Mouse (Mus musculus) urinary bladder, postnatal 14 days (tissue): ENCODE results near the gene Tmcc3.

ENCODE experiments used
- DNase-seq: peaks from one replicate; pipeline ENCODE4 v3.0.0; 2021; ENCODE audit warnings: low spot score

Gene Tmcc3

DNA sequence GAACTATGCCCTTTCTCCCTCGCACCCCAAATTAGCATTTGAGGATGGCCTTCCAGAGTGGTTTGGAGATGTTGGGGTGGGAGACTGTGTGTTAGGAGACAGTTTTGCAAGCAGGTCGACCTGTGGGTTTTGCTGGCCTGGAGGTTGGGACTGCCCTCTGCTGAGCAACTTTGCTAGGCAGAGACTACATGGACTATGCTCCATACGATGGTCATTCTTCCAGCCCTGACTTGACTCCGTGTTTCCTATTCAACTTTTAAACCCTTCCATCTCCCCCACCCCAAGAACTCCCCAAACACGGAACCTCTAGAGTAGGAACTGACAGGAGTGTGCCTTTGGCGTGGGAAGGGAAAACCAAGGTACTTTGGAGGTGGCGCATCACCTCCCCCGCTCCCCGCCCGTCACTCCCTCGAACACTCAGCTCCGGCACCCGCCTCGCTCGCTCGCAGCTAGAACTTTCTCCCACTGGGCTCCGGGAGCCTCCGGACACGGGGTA lies at the start of gene Tmcc3:
Gene Tmcc3 (plus strand): TSS at position 439 of the 496 bp plus-strand sequence.
- no peak for DNase-seq

DNA sequence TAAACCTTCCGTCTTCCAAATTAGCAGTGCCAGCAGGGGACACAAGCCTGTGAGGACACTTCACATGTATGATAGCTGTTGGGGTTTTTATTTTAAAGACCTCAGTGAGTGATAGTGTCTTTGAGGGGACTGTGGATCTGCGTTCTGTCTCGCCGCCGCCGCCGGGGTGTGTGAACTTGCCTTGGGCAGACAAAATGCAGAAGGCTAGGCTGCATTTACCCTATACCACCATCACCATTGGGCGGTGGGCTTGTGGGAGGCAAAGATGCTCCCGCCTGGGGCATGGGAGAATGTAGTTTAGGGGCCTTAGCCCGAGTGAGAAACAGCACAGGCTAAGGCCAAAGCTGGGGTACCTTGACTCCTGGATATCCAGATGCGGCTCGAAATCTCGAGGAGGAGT lies 49.1 kb upstream of the Tmcc3 start:
- no peak for DNase-seq

DNA sequence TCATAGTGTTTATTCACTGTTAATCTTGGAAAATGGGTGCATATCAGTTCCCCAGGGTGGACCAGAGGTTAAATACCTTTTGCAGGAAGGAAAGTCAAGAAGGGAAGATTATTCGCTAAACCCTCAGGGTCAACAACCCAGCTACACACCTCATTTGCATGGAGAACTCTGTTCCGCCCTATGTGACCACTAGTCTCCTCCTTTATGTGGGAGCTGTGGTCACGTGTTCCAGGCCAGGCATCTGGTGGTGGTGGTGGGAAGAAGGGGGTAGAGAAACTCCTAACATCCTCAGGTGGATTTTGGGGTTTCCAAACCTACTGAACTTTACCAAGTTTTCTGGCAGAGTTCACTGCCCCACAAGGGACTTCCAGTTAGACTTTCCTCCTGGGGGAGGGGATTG lies 48.5 kb upstream of the Tmcc3 start:
- DNase-seq: no peak

DNA sequence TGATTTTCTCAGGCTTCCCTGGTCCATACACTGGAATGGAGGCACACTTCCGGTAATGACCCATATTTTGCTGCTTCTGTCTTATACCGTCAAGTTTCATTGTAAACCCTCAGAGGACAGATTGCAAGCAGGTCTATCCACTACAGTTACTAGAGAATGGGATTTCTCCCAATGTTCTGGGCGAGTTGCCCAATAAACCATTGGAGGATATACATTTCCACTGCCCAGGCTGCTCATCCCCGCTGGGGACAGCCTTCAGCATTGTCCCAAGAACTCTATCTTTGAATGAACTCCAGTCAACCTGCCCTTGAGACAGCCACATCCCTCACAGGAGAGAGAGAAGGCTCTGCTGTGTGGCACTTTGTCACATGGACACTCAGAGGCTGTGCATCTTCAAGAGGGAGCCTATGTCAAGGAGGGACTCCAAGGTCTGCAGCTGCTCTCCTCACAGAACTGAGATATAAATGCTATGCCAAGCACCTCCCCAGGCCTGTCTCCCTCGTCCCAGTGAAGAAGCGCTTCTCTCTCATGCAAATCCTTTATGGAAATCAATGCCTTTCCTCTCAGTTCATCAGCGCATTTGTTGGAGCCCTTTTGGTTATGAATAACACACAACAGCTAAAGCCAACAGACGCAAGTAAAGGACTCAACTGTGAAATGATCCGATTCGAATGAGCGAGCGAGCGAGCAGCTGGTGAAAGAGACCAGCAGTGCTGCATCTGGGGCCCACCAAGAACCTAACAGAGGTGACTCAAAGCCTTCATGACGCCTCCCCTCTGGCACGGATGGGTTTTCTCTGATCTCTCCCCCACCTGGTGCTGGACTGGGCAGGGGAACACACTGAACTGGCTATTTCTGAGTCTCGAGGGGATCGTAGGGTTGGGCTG lies 45.9 kb upstream of the Tmcc3 start:
- no peak for DNase-seq

DNA sequence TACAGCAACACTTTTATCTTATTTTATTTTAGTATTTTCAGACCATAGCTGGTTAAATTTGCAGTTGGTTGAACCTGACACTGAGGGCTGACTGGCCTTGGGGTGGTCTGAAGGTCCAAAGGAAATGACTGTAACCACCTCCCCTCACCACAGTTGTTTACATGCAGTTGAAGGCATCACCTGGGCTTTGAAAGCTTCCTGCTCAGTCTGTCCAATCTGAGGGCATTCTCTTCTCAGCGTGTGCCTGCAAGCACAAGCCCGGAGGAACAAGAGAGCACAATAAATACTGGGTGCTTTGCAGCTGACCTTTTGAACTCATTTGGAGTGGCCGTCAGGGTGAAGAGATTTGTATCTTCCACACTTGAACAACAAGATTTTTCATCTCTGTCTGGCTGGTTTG lies 36.4 kb upstream of the Tmcc3 start:
- DNase-seq: peak; percentile 22

DNA sequence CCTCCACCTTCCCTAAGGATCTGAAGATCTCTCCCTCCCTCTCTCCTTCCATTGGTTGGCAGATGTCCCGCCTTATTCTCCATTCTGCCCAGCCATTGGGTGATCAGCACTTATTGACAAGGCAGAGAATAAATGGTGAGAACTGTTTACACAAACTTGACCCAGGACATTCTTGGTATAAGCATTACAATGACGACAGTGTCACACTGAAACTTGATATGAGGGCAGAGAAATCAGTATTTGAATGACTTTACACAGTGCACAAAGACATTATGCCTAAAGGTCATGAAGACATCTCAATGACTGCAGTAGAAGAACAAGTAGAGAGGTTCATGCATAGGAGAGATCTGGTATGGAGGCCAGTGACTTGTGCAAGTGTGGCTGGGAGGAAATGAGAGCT lies 35.2 kb upstream of the Tmcc3 start:
- DNase-seq: no peak

DNA sequence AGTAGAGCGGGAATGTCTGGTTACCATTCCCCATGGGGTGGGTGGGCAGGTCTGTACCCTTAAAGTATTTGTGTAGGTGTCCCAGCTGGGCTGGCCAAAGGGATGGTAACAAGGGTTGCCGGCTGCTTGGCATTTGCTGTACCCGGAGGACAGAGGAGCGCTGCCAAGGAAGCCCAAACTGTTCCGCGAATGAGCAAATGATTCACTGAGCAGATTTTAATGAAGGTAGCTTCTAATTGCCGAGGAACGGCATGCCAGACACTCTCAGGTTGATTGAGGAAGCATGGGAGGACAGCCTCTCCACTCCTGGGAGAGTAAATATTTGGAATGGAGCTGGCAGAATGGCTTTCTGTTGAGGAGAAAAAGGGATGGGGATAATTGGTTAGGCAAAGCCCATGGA lies 29.6 kb upstream of the Tmcc3 start:
- no peak for DNase-seq

DNA sequence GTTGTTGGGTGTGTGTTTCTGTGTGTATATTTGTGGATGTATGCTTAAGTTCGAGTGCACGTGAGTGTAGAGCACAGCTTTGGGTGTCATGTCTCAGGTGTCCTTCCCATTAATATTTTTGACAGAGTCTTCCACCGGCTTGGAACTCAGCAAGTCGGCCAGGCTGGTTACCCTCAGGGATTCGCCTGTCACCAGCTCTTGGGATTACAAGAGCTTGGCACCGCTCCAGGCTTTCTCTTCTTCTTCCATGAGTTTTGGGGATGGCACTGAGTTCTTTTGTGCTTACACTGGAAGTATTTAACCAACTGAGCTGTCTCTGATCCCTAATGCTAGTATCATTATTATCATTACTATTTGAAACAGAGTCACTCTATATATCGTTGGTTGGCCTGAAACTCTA lies 29.0 kb upstream of the Tmcc3 start:
- no peak for DNase-seq

DNA sequence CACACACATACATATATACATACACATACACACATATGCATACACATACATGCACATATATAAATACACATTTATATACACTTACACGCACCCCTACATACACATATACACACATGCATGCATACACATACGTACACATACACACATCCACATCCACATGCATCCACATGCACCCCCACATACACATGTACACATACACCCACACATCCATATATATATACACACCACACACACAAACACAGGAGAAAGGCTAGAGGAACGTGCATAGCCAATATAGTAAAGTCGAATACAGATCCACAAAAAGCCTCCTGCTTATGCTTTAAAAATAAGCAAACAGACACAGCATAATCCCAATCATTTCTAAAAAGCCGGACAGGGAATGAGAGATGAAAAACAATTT lies 17.3 kb upstream of the Tmcc3 start:
- no peak for DNase-seq

DNA sequence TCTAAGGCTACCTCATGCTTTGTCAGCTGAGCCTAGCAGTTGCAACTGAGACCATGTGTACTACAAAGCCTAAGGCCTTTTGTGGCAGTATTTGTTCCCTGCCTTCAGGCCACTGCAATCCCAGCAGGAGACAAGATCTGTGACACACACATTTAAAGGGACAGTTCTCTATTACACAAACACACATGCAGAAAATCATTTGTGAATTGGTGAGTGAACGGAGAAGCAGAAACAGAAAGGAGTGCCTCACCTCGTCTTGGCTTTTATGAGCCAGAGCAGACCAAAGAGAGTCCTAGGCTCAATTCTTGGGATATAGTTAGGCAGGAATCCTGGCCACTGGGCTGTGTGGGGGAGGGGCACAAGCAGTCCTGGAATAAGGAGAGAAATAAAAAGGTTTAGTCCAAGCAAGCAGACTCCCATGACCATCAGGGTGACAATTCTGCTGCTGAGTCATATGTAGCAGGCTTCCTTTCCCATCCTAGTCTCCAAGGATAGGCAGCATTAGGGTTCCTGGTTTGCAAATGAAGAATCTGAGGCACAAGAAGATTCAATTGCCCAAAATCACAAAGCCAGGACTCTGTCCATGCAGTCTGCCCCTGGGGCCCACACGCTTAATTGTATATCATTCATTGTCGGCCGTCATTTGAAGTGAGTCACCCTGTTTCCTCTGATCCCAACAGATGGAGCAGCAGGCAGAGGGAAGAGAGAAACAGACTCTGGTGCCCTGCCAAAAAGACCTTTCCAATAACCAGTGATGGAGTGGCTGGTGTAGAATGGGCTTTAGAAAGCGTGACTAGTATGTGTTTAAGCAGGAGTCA lies 16.6 kb upstream of the Tmcc3 start:
- no peak for DNase-seq

DNA sequence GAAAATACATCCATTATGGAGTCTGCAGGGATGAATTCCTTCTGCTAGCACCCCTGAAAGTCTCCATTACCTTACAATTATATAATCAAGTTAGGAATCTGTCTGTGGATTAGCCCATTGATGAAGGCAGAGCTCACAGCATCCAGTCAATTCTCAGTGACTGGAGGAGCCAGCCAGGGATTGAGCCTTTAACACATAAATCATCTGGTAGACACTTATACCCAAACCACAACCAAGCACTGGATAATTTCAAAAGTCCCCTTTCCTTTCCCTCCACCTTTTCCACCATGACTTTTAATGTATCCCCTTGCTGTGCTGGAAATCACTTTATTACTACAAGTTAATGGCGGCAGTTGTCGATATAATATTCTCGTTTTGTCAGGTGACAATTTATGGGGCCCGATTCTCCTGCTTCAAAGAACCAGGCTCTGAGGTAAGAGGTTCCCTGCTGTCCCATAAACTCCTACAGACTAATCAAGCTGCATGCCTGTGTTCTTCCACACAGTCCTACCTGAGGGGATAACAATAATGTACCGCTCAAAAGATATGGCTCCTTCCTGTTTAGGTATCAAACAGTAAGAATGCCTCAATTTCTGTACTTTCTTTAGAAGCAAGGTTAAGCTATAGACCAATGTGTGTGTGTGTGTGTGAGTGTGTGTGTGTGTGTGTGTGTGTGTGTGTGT lies 15.7 kb upstream of the Tmcc3 start:
- no peak for DNase-seq

DNA sequence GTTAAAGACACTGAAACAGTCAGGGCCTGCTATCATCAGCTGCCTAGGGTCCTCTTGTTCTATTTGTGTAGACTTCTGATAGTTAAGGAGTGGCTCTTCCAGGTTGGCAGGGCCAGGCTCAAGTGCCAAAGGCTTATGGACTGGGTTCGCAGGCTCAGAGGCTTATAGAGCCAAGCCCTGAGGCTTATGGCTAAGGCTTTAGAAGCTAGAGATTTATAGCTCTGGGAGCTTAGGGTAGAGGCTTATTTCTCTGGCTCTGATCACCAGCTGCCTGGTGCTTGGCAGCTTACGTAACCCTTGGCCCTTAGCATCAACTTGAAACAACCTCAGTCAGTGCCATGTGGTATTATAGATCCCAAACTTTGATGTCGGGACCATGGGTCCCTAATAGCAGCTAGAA lies 13.3 kb upstream of the Tmcc3 start, which contains the start of gene Gm4792:
Gene Gm4792 (minus strand): TSS at position 233 of the 400 bp plus-strand sequence.
- DNase-seq: no peak

DNA sequence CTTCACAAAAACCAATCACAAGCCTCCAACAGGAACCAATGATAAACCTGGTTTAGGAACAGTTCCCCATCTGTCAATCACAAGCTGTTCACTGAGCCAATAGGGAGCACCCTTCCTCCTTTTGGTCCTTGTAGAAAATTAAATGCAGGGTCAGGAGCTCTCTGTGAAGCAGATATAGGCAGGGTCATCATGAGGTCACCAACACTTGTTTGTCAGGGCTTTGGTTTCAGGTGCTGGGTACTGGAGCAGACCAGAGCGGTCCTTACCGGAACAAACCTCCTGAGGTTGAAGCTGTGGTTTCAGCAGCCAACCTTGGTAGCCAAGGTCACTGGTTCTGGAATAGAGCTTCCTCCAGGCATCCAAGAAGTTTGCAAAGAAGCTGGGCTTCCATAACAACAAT lies 12.4 kb upstream of the Tmcc3 start:
- no peak for DNase-seq

DNA sequence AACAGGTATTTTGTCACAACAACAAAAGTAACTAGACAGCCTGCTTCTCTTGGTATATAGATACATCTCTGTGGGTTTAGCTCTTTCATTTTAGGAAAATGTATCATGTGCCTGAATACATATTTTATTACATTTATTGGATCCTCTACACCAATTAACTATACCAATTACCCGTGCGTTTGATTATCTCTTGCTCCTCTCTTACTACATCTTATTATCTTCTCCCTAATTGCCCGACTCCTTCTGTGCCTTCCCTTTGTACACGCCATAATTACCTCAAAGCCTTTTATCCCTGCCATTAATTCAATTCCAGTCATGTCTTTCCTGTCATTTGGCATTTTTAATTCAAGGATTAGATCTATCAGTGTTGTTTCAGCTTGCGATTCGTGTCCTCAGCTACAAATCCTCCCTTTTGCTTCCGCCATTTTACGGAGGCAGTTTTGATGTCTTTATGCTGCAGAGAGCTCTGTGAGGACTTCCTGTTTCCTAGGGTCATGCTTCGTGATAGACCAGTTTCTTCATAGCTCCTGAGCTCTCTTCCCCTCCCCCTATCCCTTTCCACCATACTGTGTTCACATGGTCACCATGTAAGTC lies 7.6 kb upstream of the Tmcc3 start:
- DNase-seq: no peak

DNA sequence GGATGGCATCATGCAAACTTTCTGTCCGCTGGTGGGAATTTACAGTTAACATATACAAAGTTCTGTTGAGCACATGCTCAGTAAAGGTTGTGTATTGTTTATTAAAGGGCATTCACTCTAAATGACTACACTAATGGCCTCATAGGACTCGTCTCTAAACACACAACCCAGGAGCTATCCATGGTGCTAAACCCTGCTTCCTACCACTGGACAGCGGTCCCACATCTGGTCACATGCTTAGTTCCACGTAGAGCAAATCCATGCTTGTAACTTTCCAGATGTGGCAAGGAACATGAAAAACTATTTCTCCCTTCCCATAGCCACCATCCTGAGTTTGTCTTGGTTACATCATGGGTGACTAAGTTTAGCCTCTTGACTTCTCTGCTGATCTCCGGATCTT lies 6.2 kb upstream of the Tmcc3 start:
- peak; percentile 28 for DNase-seq

DNA sequence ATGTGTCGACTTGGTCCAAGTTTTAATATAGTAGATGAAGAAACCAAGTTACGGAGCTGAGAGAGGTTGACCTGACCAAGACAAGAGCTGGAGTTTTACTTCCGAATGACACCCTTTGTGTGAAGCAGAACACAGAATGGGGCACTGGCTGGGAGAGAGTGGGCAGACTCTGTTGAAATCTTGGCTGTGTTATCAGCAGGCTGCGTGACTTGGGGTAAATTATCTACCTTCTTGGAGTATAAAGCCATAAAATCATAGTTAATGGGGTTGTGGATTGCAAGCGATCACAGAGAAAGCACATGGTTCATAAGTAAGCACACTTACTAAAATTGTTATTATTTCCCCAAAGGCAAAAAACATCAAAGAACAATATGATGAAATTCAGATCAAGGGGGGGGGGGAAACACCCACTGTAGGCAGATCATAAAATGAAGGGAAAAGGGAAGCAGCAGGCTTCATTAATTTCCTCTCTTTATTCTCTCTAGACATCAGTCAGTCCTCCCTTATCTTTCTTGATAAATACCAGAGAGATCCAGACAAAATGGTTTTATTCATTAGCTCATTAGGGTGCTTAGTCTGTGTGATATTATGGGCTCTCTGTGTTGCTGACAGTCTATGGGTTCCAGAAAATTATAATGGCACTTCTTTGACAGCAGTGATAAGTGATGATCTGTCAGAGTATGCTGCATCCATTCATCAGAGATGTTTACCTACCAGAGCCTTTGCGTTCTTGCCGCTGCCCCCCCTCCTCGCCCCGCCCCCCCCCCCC lies 1.1 kb upstream of the Tmcc3 start:
- no peak for DNase-seq

DNA sequence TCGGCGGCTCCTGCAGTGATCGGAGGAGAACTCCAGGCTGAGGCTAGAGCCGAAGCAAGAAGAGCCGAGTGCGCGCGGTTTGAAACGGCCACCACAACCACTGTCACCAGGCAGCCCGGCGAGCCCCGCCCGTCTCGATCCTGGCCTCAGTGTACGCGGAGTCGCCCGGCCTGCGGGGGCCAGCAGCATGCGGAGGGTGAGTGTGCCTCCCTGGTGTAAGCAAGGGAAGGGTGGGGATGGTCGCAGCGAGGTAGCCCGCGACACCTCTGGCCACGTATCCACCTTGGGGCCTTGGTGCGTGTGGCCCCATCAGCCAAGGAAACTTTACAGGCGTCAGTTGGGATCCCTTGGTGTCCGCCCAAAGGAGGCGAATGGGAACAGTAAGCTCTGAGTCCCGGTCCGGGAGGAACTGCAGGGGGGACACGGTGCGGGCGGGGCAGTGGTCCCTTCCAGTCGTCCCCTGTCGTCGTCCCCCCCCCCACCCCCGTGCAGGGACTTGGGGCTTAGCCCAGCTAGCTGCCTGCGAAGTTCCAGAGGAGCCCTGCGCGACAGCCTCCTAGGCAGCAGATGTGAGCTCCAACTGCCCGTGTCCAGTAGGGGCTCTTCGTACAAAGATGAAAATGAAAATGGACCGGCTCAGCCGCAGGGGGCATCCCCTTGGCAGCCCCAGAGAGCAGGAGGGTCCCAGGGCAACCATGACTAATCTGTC lies 412 bp downstream of the Tmcc3 start:
- peak; percentile 17 for DNase-seq

DNA sequence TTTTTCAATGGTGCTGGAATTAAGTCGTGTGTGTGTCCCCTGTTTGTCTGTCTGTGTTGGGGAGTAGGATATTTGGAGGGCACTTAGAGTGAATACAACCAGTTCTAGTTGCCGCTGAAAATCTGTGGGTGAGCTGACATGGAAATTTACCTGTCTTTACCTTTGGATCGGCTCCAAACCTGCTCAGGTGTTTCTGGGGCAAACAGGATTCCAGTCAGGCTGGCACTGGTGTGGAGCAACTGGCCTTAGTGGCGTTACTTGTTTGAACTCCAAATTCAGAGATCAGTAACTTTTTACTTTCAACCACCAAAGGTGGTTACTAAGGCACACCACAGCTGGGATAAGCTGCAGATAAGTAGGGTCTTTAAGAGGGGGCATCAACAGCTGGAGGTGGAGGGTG lies 1.4 kb downstream of the Tmcc3 start:
- DNase-seq: peak; percentile 16

DNA sequence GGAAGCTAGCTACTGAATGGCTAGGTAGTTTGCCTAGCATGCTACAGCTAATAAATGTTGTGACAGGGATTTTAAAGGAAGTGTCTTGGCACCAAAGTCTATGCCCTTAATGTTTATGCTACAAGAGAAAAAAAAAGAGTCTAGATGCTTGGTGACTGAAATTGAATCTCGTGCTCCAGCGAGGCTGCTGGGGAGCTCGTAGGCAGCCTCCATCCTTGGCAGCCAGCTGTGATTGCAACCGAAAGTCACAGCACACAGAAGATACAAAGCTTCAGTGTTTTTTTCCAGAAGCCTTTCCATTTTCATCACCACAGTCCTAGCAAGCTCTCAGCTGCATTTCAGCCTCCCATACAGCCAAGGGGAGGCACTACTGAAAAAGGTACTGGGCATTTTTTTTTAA lies 6.8 kb downstream of the Tmcc3 start:
- DNase-seq: no peak

DNA sequence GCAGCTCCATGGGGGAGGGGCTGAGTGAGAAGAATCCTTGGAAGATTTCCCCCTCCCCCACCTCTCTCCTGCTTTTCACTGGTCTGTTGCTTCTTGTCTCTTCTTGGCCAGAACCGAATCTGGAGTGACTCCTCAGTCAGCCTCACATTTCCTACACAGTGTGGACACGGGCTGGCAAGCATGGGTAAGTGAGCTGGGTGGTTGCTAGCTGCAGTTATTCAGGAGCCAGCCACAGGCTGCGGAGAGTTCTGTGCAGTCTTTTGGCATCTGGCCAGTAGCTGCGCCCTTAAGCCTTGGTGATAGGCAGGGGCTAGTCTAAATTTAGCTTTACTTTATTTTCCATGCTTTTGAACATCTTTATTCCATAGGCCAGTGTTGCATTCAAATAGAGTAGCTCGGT lies 18.2 kb downstream of the Tmcc3 start:
- no peak for DNase-seq
